Comparison of ENCODE assay signal across 9 mouse cellular contexts in the genomic region with DNA sequence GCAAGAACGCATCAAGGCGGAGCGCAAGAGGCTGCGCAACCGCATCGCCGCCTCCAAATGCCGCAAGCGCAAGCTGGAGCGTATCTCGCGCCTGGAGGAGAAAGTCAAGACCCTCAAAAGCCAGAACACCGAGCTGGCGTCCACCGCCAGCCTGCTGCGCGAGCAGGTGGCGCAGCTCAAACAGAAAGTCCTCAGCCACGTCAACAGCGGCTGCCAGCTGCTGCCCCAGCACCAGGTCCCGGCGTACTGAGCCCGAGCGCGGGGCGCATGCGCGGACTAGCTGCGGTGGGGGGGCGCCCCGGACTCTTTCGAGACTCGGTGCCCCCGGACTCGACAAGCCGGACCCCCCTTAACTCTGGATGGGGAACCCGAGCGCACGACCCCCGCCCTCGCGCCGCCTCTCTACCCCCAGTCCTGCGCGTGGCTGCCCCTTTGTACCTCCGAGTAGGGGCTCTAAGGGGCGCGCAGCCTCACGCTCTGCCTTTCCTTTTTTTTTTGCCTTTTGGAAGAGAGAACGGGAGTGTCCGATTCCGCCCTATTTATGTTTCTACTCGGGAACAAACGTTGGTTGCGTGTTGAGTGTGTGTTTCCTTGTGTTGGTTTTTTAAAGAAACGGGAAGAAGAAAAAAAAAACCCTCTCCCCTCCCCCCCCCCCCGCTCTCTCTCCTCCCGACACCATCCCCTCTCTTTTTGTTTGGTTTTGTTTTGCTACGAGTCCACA. TPM values are rescaled to one million over a fixed set of nuclear protein-coding genes. Genes with fewer than 3 reads are reported as not detected.
A peak's percentile ranks its signal among the peaks of the same experiment; 100 is the strongest.
DNase-seq lines count a peak whose midpoint lies in the region; ATAC-seq and TF ChIP-seq lines count a peak whose summit lies in the region.
"Had no signal": no experiment of that assay in that cellular context is flagged by ENCODE, and none has a peak within 500 bp of the region (broad histone marks: within the 10 kb centered on the region; RNA-seq: fewer than 3 reads in every experiment).

No protein-coding gene starts in this region.

- H3K9me3 ChIP-seq in G1E (replicated peaks), result no peaks in the 10 kb centered on the region
- no peaks in the 10 kb centered on the region for H3K9me3 ChIP-seq in hindbrain, embryonic 12.5 days (replicated peaks)

- H3K27me3 ChIP-seq in G1E (ENCODE audit: insufficient read depth, low read length), result peaks cover 9% of the 10 kb centered on the region
- no peaks in the 10 kb centered on the region for H3K27me3 ChIP-seq in hindbrain, embryonic 12.5 days

- peaks cover 15% of the 10 kb centered on the region for H3K36me3 ChIP-seq in G1E (replicated peaks)
- peaks cover 15% of the 10 kb centered on the region for H3K36me3 ChIP-seq in hindbrain, embryonic 12.5 days

- no peak for TF ChIP-seq CTCF in G1E (IDR thresholded peaks at IDR 0.05; ENCODE audit: low read depth, low read length)

- peak overlapping the region; percentile 100 for H3K9ac ChIP-seq in hindbrain, embryonic 12.5 days

- WGBS in hindbrain, embryonic 12.5 days, result under 1% methylated on average over 58 of the region's 59 CpGs

- peaks cover 56% of the 10 kb centered on the region for H3K4me1 ChIP-seq in G1E (ENCODE audit: insufficient read depth, low read depth, low read length)
- peaks cover 59% of the 10 kb centered on the region for H3K4me1 ChIP-seq in hindbrain, embryonic 12.5 days

- DNase-seq in G1E (ENCODE audit: low spot score), result peak; percentile 76
- DNase-seq in cerebellum, adult 9-11 months, result peak; percentile 92
- DNase-seq in frontal cortex, postnatal 10 days (ENCODE audit: low spot score in 2 of 2), result peak; percentile 80 to 81
- peak; percentile 83 to 86 for DNase-seq in layer of hippocampus, postnatal 36 days
- peak; percentile 83 for DNase-seq in lung, postnatal 14 days
- DNase-seq in retina, postnatal 7 days (ENCODE audit: low read depth, low spot score), result peak; percentile 69
- peak; percentile 91 for DNase-seq in thymus, postnatal 4 days

- H3K4me3 ChIP-seq in G1E (ENCODE audit: low read depth, low read length), result peak overlapping the region; percentile 87
- peak overlapping the region; percentile 99 for H3K4me3 ChIP-seq in hindbrain, embryonic 12.5 days

- H3K27ac ChIP-seq in hindbrain, embryonic 12.5 days, result peak overlapping the region; percentile 98

- H3K4me2 ChIP-seq in hindbrain, embryonic 12.5 days (replicated peaks), result peak overlapping the region; percentile 68

- no peak for ATAC-seq in G1E (ENCODE audit: extremely low read depth, insufficient number of reproducible peaks, low FRiP score, poor library complexity, severe bottlenecking)
- ATAC-seq in hindbrain, embryonic 12.5 days (ENCODE audit: low FRiP score), result no peak

RNA-seq across cellular contexts. Expression of a gene that starts 1.2 kb away (rescaled TPM):
- 60.3 and 72.4 TPM in 2 replicates for total RNA-seq in G1E (2014; fragmentation: Nextera tagmentation)
- total RNA-seq in G1E (2017), result 40.2 and 75.5 TPM in 2 replicates
- 183 and 252 TPM in 2 replicates for polyA plus RNA-seq in G1E (2012)
- 186 and 217 TPM in 2 replicates for polyA plus RNA-seq in hindbrain, embryonic 12.5 days (2016; fragmentation: Nextera tagmentation; extraction: Ambion mirVana)
- 100 to 1,000 TPM; 157 to 183 TPM for total RNA-seq in layer of hippocampus, postnatal 36 days (2021)

RNA-seq across cellular contexts. Expression of a gene that starts 3.3 kb away (rescaled TPM):
- total RNA-seq in G1E (2014; fragmentation: Nextera tagmentation) (not detected in 2 replicates), G1E (2017) (0.05 and 0.06 TPM in 2 replicates)
- polyA plus RNA-seq in G1E (2012), result 0.02 TPM in 1 of 2 replicates, not detected in the other
- 0.05 TPM in 1 of 2 replicates, not detected in the other for polyA plus RNA-seq in hindbrain, embryonic 12.5 days (2016; fragmentation: Nextera tagmentation; extraction: Ambion mirVana)
- under 1 TPM; 0.08 to 0.10 TPM for total RNA-seq in layer of hippocampus, postnatal 36 days (2021)

RNA-seq across cellular contexts. Expression of a gene that starts 18.3 kb away (rescaled TPM):
- total RNA-seq in G1E (2014; fragmentation: Nextera tagmentation), result 1.6 and 3.7 TPM in 2 replicates
- 0.93 and 2.8 TPM in 2 replicates for total RNA-seq in G1E (2017)
- 0.66 and 0.68 TPM in 2 replicates for polyA plus RNA-seq in G1E (2012)
- not detected in 2 replicates for polyA plus RNA-seq in hindbrain, embryonic 12.5 days (2016; fragmentation: Nextera tagmentation; extraction: Ambion mirVana)
- total RNA-seq in layer of hippocampus, postnatal 36 days (2021), result not detected
- total RNA-seq: hematopoietic stem cell, adult 5-6 weeks had no signal

RNA-seq across cellular contexts. Expression of a gene that starts 23.5 kb away (rescaled TPM):
- total RNA-seq in G1E (2014; fragmentation: Nextera tagmentation) (0.83 TPM in 1 of 2 replicates, not detected in the other), G1E (2017) (0.22 TPM in 1 of 2 replicates, not detected in the other)
- polyA plus RNA-seq in G1E (2012), result 0.41 and 0.95 TPM in 2 replicates
- 0.26 and 0.39 TPM in 2 replicates for polyA plus RNA-seq in hindbrain, embryonic 12.5 days (2016; fragmentation: Nextera tagmentation; extraction: Ambion mirVana)
- total RNA-seq in layer of hippocampus, postnatal 36 days (2021), result 1 to 10 TPM; 1.5 to 2.4 TPM

RNA-seq across cellular contexts. Expression of a gene that starts 26.9 kb away (rescaled TPM):
- total RNA-seq in G1E (2014; fragmentation: Nextera tagmentation) (94.1 and 95.7 TPM in 2 replicates), G1E (2017) (151 and 174 TPM in 2 replicates)
- polyA plus RNA-seq in G1E (2012), result 889 and 1,166 TPM in 2 replicates
- 227 and 231 TPM in 2 replicates for polyA plus RNA-seq in hindbrain, embryonic 12.5 days (2016; fragmentation: Nextera tagmentation; extraction: Ambion mirVana)
- total RNA-seq in layer of hippocampus, postnatal 36 days (2021), result 10 to 100 TPM; 60.3 to 68.5 TPM
